Mouse (Mus musculus): ENCODE data around the gene Iqub. TPM values are rescaled to one million over a fixed set of nuclear protein-coding genes. Genes with fewer than 3 reads are reported as not detected.

Gene Iqub
- polyA plus RNA-seq, 1 experiment from 2014 or later: 0.31 TPM

GRCm38 (mm10) chr6:24532804-24533203 lies 17.9 kb upstream of the Iqub start:
- Histone ChIP-seq H3K9ac (no peak overlapping the region), H3K27me3 (replicated peaks) (no peaks in the 10 kb centered on the region), H3K4me2 (no peak overlapping the region), H3K9me3 (no peaks in the 10 kb centered on the region), H3K27ac (replicated peaks) (0 out of 2 replicates have a peak overlapping the region, but pooled peaks have one; percentile 20), H3K4me3 (no peak overlapping the region), H3K4me1 (peaks cover 29% of the 10 kb centered on the region), H3K36me3 (no peaks in the 10 kb centered on the region)
- 35% methylated on average over 3 of the region's 3 CpGs for WGBS
- no peak for ATAC-seq (ENCODE audit: extremely low read depth, insufficient number of reproducible peaks, low FRiP score, low TSS enrichment)

GRCm38 (mm10) chr6:24530711-24531420 lies 16.0 kb upstream of the Iqub start:
- Histone ChIP-seq H3K4me1 (peaks cover 38% of the 10 kb centered on the region), H3K36me3 (no peaks in the 10 kb centered on the region; the same call in 1 of the 2 replicates), H3K9me3 (no peaks in the 10 kb centered on the region), H3K4me2 (peak overlapping the region; percentile 68), H3K27me3 (replicated peaks) (no peaks in the 10 kb centered on the region), H3K27ac (replicated peaks) (peak overlapping the region; percentile 71), H3K9ac (peak overlapping the region; percentile 69), H3K4me3 (peak overlapping the region; percentile 40)
- ATAC-seq (ENCODE audit: extremely low read depth, insufficient number of reproducible peaks, low FRiP score, low TSS enrichment): no peak
- WGBS: 20% methylated on average over 11 of the region's 11 CpGs

- ATAC-seq (ENCODE audit: extremely low read depth, insufficient number of reproducible peaks, low FRiP score, low TSS enrichment): no peak
- H3K9ac ChIP-seq: peak overlapping the region; percentile 69
- 12% methylated on average over 4 of the region's 4 CpGs for WGBS
- H3K4me3 ChIP-seq: peak overlapping the region; percentile 40
- peak overlapping the region; percentile 71 for H3K27ac ChIP-seq (replicated peaks)
- H3K4me1 ChIP-seq: peaks cover 43% of the 10 kb centered on the region
- H3K36me3 ChIP-seq: peaks cover 7% of the 10 kb centered on the region; the same call in 1 of the 2 replicates
- H3K27me3 ChIP-seq (replicated peaks): no peaks in the 10 kb centered on the region
- peak overlapping the region; percentile 68 for H3K4me2 ChIP-seq
- H3K9me3 ChIP-seq: no peaks in the 10 kb centered on the region
These were observed 15.3 kb upstream of the Iqub start for GRCm38 (mm10) chr6:24530166-24530565.

GRCm38 (mm10) chr6:24528064-24528243 lies 13.1 kb upstream of the Iqub start, which contains the start of gene Asb15:
Gene Asb15 (plus strand): TSS chr6:24528144.
- H3K27me3 ChIP-seq (replicated peaks): no peaks in the 10 kb centered on the region
- H3K4me3 ChIP-seq: peak within 1 kb of the TSS; percentile 79
- peak within 1 kb of the TSS; percentile 90 for H3K9ac ChIP-seq
- peak within 1 kb of the TSS; percentile 75 for H3K4me2 ChIP-seq
- WGBS: 50% methylated on average over 2 of the region's 2 CpGs
- H3K36me3 ChIP-seq: peaks cover 25% of the 10 kb centered on the region
- no peak for ATAC-seq (ENCODE audit: extremely low read depth, insufficient number of reproducible peaks, low FRiP score, low TSS enrichment)
- peak within 1 kb of the TSS; percentile 78 for H3K27ac ChIP-seq (replicated peaks)
- H3K9me3 ChIP-seq: no peaks in the 10 kb centered on the region
- H3K4me1 ChIP-seq: peaks cover 42% of the 10 kb centered on the region

- peak; percentile 93 for ATAC-seq (ENCODE audit: extremely low read depth, insufficient number of reproducible peaks, low FRiP score, low TSS enrichment)
- peak within 1 kb of the TSS; percentile 78 for H3K27ac ChIP-seq (replicated peaks)
- under 1% methylated on average over 53 of the region's 53 CpGs for WGBS
These were observed 12.5 kb upstream of the Iqub start, which contains the start of gene Ndufa5 for GRCm38 (mm10) chr6:24527155-24528063. Gene Ndufa5 (minus strand): TSS chr6:24528013.

GRCm38 (mm10) chr6:24525705-24526104 lies 10.8 kb upstream of the Iqub start:
- Histone ChIP-seq H3K4me2 (peak overlapping the region; percentile 75), H3K27ac (replicated peaks) (no peak overlapping the region), H3K9ac (0 out of 2 replicates have a peak overlapping the region, but pooled peaks have one; percentile 4), H3K4me1 (peaks cover 24% of the 10 kb centered on the region), H3K36me3 (peaks cover 45% of the 10 kb centered on the region), H3K27me3 (replicated peaks) (no peaks in the 10 kb centered on the region), H3K4me3 (peak overlapping the region; percentile 79), H3K9me3 (no peaks in the 10 kb centered on the region)
- ATAC-seq (ENCODE audit: extremely low read depth, insufficient number of reproducible peaks, low FRiP score, low TSS enrichment): no peak
- WGBS: 67% methylated on average over 3 of the region's 3 CpGs

More at GRCm38 (mm10) chr6:24527155-24528063, 12.5 kb upstream of the Iqub start, which contains the start of gene Ndufa5:
- Histone ChIP-seq H3K27me3 (replicated peaks) (no peaks in the 10 kb centered on the region), H3K4me2 (peak within 1 kb of the TSS; percentile 75), H3K36me3 (peaks cover 28% of the 10 kb centered on the region), H3K9me3 (no peaks in the 10 kb centered on the region), H3K9ac (peak within 1 kb of the TSS; percentile 90), H3K4me1 (peaks cover 38% of the 10 kb centered on the region), H3K4me3 (peak within 1 kb of the TSS; percentile 79)

GRCm38 (mm10) chr6:24516197-24516596 lies 1.3 kb upstream of the Iqub start:
- no peak for ATAC-seq (ENCODE audit: extremely low read depth, insufficient number of reproducible peaks, low FRiP score, low TSS enrichment)
- H3K27ac ChIP-seq (replicated peaks): no peak overlapping the region
- H3K9ac ChIP-seq: no peak overlapping the region
- WGBS: 41% methylated on average over 2 of the region's 2 CpGs
- no peak overlapping the region for H3K4me2 ChIP-seq
- H3K36me3 ChIP-seq: peaks cover 34% of the 10 kb centered on the region
- no peaks in the 10 kb centered on the region for H3K27me3 ChIP-seq (replicated peaks)
- no peak overlapping the region for H3K4me3 ChIP-seq
- H3K4me1 ChIP-seq: peaks cover 11% of the 10 kb centered on the region
- no peaks in the 10 kb centered on the region for H3K9me3 ChIP-seq

GRCm38 (mm10) chr6:24504141-24504540 lies 10.7 kb downstream of the Iqub start:
- H3K4me3 ChIP-seq: no peak overlapping the region
- no peak overlapping the region for H3K27ac ChIP-seq (replicated peaks)
- ATAC-seq (ENCODE audit: extremely low read depth, insufficient number of reproducible peaks, low FRiP score, low TSS enrichment): no peak
- 49% methylated on average over 2 of the region's 2 CpGs for WGBS
- H3K36me3 ChIP-seq: no peaks in the 10 kb centered on the region
- H3K4me2 ChIP-seq: no peak overlapping the region
- no peak overlapping the region for H3K9ac ChIP-seq
- H3K9me3 ChIP-seq: no peaks in the 10 kb centered on the region
- no peaks in the 10 kb centered on the region for H3K4me1 ChIP-seq
- no peaks in the 10 kb centered on the region for H3K27me3 ChIP-seq (replicated peaks)

- no peak for ATAC-seq (ENCODE audit: extremely low read depth, insufficient number of reproducible peaks, low FRiP score, low TSS enrichment)
- Histone ChIP-seq H3K27me3 (replicated peaks) (no peaks in the 10 kb centered on the region), H3K36me3 (no peaks in the 10 kb centered on the region), H3K4me2 (no peak overlapping the region), H3K4me1 (no peaks in the 10 kb centered on the region), H3K4me3 (no peak overlapping the region), H3K9me3 (no peaks in the 10 kb centered on the region), H3K9ac (no peak overlapping the region), H3K27ac (replicated peaks) (no peak overlapping the region)
- 4% methylated on average over 1 of the region's 1 CpGs for WGBS
These were observed 24.5 kb downstream of the Iqub start for GRCm38 (mm10) chr6:24490341-24490740.

GRCm38 (mm10) chr6:24486530-24486929 lies 28.3 kb downstream of the Iqub start:
- H3K9me3 ChIP-seq: no peaks in the 10 kb centered on the region
- H3K4me3 ChIP-seq: no peak overlapping the region
- no peaks in the 10 kb centered on the region for H3K27me3 ChIP-seq (replicated peaks)
- no peaks in the 10 kb centered on the region for H3K4me1 ChIP-seq
- no peak overlapping the region for H3K27ac ChIP-seq (replicated peaks)
- ATAC-seq (ENCODE audit: extremely low read depth, insufficient number of reproducible peaks, low FRiP score, low TSS enrichment): no peak
- WGBS: 58% methylated on average over 5 of the region's 5 CpGs
- H3K36me3 ChIP-seq: no peaks in the 10 kb centered on the region
- no peak overlapping the region for H3K4me2 ChIP-seq
- H3K9ac ChIP-seq: no peak overlapping the region

GRCm38 (mm10) chr6:24470571-24471132 lies 44.2 kb downstream of the Iqub start:
- Histone ChIP-seq H3K9me3 (no peaks in the 10 kb centered on the region), H3K9ac (no peak overlapping the region), H3K27me3 (replicated peaks) (no peaks in the 10 kb centered on the region), H3K4me3 (no peak overlapping the region), H3K36me3 (no peaks in the 10 kb centered on the region), H3K4me1 (peaks cover 6% of the 10 kb centered on the region; the same call in 1 of the 2 replicates), H3K4me2 (no peak overlapping the region), H3K27ac (replicated peaks) (no peak overlapping the region)
- no peak for ATAC-seq (ENCODE audit: extremely low read depth, insufficient number of reproducible peaks, low FRiP score, low TSS enrichment)
- WGBS: 76% methylated on average over 1 of the region's 1 CpGs
